Mouse (Mus musculus) small intestine, adult 2 months (tissue): ENCODE data around the gene Slc25a42.

ENCODE experiments used
- CTCF ChIP-seq: fragments of 200-500 bp; IDR thresholded peaks from 2 replicates; pipeline ENCODE4 v1.5.1; 2012; ENCODE audit warnings: low read depth, mild to moderate bottlenecking, control low read depth, inconsistent platforms, low read length, moderate library complexity, mixed read lengths; ENCODE audit not compliant: insufficient replicate concordance, insufficient read length; ENCODE audit errors: extremely low read depth
- POLR2A ChIP-seq: fragments of 200-500 bp; IDR thresholded peaks from 2 replicates; pipeline ENCODE4 v1.6.1; 2012; ENCODE audit warnings: low read depth, mild to moderate bottlenecking, control low read depth, inconsistent platforms, low read length, moderate library complexity

- TF ChIP-seq CTCF (no peak), POLR2A (no peak)
Observed at GRCm38 (mm10) chr8:70157240-70157800, 54.8 kb downstream of the Slc25a42 start.
